Mouse (Mus musculus): ENCODE results near the gene Slc45a2.

DNA sequence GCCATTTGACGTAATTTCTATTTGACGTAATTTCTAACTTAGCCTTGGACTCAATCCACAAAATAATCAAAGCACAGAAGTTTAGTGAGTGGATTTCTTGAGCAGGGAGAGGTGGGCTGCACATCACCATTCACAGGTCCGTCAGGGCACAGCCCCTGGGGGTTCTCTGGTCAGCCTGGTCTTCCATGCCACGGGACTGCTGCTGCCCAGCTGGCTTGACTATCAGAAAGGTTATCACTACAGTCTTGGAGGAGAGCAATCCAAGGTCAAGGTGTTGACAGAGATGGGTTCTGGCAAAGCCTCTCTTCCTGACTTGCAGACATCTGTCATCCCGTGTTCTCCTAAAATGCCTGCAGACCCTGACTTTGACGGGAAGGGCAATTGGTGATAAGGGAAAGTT is 4.1 kb downstream of the Slc45a2 start:
- TF ChIP-seq CTCF (IDR thresholded peaks at IDR 0.05; ENCODE audit: borderline replicate concordance, extremely low read depth, insufficient read depth, insufficient read length), result no peak
- TF ChIP-seq POLR2A (IDR thresholded peaks at IDR 0.05; ENCODE audit: borderline replicate concordance, extremely low read depth, insufficient read depth, insufficient read length, poor library complexity, severe bottlenecking), result no peak

Measured in brain, embryonic 14.5 days (tissue).